Mouse (Mus musculus): ENCODE results near the gene Mapkap1.
A peak's percentile ranks its signal among the peaks of the same experiment; 100 is the strongest.

Gene Mapkap1

DNA sequence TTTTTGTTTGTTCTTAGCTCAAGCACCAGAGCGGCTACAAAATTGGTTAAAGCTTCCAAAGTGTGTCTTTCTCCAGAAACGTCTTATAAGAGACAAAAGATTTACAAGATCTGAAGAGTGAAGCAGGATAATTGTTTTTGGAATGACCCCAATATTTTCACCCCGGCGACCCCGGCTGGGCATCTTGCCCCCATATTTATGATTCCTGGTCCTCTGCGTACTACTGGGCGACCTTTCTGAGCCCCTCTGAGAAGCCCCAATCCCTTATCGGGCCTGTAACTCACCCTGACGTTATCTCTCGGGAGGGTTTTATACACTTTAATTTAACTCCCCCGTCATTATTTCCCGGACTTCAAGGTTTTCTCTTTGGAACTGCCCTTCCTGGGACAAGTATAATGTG, 225.5 kb downstream of the Mapkap1 start:
- DNase-seq (ENCODE audit: low spot score), result no peak

DNA sequence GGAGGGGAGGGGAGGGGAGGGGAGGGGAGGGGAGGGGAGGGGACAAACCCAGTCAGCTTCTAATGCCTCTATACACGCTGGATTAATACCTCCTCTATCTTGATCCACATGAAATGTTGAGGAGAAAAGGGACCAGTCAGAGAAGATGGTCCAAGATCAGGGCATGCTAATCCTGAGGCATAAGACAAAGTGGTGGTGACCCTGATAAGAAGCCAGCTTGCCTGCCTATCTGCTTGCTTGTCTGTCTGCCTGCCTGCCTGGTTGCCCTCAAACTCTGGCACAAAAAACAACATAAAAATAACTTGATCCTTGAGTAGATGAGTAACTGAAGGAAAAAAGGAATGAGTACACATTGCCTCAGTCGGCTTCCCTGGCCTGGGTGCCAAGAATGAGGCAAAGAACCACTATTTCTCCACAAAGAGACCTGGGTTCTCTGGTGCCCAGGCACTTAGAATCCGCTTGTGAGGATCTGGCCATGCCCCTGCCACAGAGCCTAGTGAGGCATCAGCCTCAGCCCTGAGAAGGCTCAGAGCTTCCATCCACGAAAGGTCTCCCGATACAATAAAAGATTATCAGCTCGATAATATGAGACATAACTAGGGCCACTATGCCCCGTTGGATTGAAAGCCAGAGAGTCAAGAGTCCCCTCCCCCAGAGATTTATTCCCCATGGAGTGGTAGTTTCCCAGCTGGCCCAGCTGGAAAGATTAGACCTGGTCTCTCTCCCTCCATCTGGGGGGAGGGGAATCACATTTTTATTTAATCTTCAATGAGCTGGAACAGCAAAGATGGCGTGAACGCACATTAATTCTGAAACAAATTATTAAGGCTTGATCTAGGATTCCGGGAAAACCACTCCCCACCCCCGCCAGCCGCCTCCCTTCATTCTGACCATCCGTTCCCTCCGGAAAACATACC, 228.9 kb downstream of the Mapkap1 start:
- DNase-seq (ENCODE audit: low spot score), result no peak

DNA sequence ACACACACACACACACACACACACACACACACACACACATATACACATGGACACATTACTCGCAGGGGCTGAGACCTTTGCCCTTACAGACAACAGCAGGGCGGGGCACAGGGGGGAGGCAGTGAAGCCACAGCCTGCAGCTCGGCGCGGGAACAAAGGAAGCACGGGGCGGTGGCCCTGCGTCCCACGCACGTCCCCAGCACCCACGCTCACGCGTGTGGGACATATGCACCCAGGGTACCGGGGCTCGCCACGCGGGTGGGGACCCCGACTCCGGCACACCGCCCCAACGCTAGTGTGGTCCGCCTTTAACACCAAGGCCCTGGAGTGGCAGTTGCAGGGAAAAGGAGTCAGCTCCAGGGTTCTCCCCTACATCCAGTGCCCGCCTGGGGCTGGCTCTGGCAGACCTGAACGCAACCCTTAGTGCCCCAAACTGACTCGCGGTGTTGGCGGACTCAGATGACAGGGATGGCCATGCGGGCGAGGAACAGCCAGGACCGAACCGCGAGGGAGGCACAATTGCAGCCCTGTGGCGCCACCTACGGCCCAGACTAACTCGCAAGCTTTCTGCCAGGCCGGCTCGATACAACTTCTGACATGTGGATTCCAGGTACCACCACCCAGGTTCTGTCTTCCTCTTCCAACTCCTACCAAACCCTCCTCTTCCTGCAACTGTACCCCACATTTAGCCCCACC, 232.5 kb downstream of the Mapkap1 start:
- peak; percentile 87 for DNase-seq (ENCODE audit: low spot score)

DNA sequence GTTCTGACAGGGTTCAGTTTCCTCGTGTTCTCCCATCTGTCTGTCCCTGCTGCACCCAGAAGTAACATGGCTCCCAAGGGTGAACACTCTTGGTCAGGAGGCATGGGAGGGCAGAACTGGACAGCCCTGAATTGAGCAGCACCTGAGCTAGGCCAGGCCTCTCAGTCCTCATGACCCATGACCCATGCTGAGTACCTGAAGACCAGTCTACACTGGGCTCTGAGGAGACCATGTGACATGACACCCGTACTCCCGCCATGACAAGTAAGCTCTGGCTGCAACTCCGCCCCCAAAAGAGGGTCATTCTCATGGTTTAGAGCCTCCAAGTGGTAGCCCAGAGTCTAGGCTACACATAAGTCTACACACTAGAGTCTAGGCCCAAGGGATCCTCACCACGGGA, 233.2 kb downstream of the Mapkap1 start:
- DNase-seq (ENCODE audit: low spot score), result no peak

DNA sequence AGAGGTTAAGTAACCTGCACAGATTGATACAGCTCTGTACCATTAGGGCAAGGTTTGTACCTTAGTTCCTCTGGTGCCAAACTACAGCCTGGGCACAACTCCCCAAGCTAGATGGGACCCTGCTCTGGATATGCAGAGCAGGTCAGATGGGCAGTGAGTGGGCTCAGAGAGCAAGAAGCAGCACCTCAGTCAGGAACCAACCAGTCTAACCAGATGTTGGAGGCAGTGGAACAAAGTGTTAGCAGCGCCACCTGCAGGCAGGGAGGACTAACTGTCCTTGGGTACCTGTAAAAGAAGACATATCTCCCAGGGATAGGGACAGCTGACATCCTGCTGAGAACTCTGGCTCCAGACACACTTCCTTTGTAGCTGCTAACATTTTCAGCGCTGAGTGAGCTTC, 235.8 kb downstream of the Mapkap1 start:
- peak; percentile 29 for DNase-seq (ENCODE audit: low spot score)

DNA sequence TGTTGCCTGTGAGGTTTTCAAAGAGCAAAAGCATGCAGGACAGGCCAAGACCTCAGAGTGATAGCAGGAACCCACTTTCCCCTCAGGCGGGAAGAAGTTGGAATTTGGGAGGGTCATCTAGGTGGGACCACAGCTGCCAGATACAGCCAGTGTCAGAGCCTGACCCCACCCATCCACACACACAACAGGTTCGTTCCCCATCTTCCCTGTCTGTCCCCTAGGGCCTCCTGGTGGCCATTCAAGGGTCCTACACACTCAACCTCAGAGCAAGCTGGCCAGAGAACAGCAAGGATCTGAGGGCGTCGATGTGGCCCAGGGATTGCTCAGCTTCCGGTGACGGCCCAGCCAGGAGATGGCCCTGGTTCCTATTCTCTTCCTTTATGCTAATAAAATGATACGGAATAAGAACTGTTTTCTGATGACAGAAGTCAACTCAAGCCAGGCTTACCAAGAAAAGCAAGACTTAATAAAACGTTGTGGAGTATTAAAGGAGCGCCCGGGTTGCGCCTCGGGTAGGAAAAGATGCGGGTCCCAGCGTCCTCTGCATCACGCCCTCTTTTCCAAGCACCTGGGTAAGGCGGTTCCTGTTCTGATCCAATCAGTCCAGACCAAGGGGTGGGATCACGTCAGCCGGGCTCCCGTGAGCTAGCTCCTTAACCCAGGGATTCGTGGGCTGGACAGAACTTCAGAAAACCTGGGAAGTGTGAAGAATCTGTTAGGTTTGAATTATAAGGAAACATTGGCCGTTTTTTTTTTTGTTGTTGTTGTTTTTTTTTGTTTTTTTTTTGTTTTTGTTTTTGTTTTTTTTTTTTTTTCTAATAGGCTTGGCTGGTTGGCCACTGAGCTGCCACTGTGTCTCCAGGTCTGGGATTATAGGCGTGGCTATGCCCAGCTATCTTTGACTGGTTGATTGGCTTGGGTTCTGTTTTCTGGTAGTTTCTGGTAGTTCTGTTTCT, 238.3 kb downstream of the Mapkap1 start:
- DNase-seq (ENCODE audit: low spot score), result no peak

DNA sequence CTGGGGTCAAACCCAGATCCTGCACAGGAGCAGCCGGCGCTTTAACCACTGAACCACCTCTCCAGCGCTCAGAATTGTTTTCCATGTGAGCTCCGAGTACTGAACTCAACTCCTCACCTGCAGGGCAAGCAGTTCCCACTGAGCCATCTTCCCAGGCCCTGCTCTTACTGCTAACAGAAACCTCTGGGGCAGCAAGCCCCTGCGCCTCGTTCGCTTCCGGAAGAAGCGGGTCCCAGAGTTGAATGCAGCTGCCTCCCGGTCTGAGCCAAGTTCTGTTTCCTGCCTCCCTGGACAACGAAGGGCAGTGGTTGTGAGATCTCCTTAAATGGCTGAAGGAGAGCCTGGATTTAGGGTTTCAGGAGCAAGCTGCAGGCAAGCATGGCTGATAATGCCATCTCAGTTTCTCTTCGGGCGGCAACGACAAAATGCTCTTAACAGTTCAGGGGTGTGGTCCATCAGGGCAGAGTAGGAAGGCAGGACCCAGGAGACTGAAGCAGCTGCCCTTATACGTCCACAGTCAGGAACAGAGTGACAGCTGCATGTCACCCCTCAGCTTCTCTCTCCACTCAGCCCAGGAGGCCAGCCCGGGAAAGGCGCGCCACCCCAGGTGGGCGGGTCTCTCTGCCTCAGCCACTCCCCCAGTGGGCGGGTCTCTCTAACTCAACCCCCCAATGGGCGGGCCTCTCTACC, 239.4 kb downstream of the Mapkap1 start:
- peak; percentile 87 for DNase-seq (ENCODE audit: low spot score)

DNA sequence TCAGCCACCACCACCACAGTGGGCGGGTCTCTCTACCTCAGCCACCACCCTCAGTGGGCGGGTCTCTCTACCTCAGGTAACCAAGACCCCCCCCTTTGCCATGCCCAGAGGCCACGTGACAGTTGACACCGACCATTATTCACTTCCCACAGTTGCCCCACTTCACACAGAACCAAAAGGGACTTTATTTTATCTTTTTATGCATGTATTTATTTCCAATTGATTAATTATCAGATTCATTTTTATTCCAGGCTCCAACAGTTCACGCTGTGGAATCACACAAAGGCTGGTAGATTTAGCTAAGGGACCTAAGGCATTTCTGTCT, 239.9 kb downstream of the Mapkap1 start:
- DNase-seq (ENCODE audit: low spot score), result no peak

DNA sequence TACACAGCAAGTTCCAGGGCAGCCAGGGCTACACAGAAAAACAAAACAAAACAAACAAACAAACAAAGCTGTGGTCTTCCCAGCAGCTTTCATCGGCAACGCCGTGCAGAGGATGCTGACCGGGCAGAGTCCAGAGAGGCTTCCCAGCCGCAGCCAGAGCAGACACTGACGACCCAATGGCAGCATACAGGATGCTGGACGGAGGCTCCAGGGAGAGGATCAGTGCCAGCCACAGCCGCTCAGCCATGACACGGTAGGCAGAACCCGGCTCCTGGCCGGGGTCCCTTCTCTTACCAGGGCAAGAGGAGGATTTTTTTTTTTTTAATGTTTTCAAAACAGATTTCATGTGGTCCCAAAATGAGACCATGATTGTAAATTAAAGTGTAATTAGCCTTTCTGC, 240.8 kb downstream of the Mapkap1 start:
- DNase-seq (ENCODE audit: low spot score), result peak; percentile 58

DNA sequence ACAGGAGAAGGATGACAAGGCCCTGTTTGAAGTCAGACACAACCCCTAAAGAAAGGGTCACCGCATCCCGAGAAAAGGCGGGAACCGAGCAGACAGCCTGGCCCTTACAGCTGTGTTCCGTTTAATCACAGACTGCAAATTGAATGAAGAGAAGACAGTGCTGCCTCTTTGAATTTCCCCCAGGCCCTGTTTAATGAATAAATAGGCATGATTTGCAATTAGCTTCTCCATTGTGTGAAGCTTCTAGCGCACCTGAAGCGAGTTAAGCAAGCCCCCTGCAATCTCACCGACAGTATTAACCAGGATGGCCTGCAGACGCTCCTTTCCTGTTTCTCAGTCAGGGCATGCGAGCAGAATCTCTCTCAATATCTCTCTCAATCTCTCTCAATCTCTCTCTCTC, 261.2 kb downstream of the Mapkap1 start:
- no peak for DNase-seq (ENCODE audit: low spot score)

DNA sequence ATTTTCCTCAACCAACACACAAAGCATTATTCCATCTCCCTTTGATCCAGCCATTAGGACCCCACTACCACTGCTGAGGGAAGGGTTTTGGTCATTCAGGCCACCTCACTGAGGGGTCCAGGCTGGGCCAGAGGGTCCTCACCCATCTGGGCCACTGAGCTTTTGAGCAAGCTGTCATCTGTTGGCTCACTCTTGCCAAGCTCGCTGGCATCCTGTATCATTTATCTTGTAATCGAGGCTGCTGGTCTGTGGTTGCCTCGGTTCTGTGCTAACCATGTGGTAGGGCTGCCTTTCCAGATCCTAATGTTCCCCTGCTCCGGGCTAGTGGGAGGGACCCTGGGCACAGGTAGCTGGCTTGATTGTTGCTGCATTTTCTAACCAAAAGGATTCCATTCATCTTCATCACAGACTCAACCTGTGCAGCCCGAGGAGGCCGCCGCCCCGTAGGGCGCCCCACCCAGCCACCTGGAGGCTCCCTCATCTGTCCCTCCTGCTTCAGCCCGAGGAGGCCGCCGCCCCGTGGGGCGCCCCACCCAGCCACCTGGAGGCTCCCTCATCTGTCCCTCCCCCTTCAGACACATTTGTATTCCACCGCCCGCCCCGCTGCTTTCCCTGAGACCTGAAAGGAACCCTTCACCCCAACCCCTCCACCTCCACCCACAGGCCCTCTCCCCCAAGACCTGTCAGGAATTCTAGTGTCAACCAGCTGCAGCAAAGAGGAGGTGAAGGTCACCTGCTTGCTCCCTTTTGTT, 262.0 kb downstream of the Mapkap1 start:
- peak; percentile 58 for DNase-seq (ENCODE audit: low spot score)

DNA sequence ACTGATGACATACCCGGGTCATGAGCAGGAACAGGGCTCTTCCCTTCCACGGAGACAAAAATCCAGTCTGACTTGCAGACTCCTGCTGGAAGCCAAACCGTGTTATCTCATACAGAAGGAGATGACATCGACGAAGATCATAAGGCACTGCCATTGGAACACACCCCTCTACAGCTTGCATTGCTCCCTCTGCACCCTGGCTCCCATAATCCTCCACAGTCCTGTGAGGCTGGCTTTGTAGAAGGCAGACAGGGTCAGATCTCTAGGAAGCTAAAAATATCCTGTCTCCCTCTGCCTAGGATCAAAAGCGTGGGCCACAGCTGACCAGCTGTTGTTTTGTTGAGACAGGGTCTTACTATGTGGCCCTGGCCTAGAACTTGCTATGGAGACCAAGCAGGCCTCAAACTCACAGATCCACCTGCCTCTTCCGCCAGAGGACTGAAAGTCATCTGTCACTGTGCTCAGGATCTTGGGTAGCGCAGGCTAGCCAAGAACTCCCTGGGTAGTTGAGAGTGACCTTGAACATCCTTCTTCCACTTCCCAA, 262.7 kb downstream of the Mapkap1 start:
- no peak for DNase-seq (ENCODE audit: low spot score)

DNA sequence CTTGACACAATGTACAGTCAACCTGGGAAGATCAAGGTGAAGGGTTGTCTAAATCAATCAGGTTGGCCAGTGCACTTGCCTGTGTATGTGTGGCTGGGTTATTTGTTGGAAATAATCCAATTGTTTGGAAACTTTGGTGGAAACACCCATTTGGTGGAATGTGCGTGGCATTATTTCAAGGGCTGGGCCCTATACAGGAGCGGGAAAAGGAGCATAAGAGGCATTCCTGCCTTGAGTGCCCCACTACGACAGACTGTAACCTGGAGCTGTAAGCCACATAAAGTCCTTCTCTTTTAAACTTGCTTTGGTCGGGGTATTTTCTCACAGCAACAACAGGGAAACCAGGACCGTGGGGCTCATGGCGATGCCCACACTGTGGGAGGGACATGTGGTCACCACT, 263.9 kb downstream of the Mapkap1 start:
- DNase-seq (ENCODE audit: low spot score), result no peak

DNA sequence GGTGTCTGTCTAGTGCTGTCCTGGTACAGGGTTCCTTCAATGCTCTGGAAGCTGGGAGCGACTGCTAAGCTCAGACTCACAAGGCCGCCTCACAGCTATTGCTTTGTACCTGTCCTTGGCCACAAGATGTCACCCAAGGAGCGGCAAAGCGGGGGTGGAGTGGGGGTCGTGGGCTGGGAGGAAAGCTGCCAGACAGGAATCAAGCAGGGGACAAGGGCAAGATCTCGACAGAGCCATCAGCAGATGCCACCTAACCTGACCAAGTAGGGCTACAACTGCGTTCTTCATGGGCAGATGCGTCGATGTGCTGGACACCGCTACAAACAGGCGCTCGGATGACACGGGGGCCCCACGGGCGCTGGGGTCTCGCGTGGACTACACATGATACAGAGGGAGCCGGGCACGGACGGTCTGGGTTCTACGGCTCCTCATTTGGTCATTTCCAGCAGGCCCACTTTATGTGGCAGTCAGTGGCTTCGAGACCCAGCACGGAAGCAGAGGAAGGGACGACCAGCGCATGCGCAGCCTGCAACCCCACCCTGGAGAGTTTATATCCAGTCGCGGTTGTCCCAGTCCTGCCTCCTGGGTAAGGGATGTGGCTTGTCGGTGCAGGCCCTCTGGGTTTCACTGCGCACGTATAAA, 264.9 kb downstream of the Mapkap1 start:
- DNase-seq (ENCODE audit: low spot score), result no peak

DNA sequence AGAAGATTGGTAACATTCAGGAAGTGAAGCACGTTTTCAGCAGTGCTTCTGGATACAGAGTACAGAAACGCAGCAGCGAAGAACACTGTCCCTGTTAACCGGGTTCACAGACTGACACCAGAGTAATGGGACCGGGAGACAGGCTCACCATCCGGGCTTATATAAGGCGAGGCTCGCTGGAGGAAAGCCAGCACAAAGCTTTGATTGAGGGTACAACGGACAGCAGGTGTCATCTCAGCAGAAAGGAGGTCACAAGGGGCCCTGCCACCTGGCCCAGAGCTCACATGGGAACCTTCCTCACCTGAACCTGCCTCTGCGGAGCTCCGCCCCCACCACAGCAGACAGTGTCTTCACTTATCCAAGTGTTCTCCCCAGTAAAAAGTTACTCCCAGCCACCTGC, 267.3 kb downstream of the Mapkap1 start:
- no peak for DNase-seq (ENCODE audit: low spot score)

Measured in MN1 (cell line).